Mouse (Mus musculus) myocyte (in vitro differentiated cells): ENCODE measurements around the gene Tac4.

Source experiments
- CEBPB ChIP-seq: IDR thresholded peaks from 2 replicates; pipeline ENCODE4 v1.6.1; 2011; ENCODE audit warnings: mild to moderate bottlenecking, moderate library complexity; ENCODE audit not compliant: poor library complexity, insufficient read depth, severe bottlenecking
- MYOD1 ChIP-seq, 3 experiments: IDR thresholded peaks; one replicate each; pipeline ENCODE4 v1.6.1; 2011; ENCODE audit warnings: control low read depth in 2 of 3, low read depth in 2 of 3, mild to moderate bottlenecking in 2 of 3, moderate library complexity in 1 of 3; ENCODE audit not compliant: insufficient read length in 2 of 3, control insufficient read depth in 1 of 3
- POLR2A ChIP-seq: IDR thresholded peaks from one replicate; pipeline ENCODE4 v1.6.1; 2011; ENCODE audit warnings: low read depth, mild to moderate bottlenecking, control low read depth, moderate library complexity; ENCODE audit not compliant: insufficient read length
- POLR2AphosphoS2 ChIP-seq: IDR thresholded peaks from one replicate; pipeline ENCODE4 v1.6.1; 2011; ENCODE audit warnings: low read depth, control low read depth; ENCODE audit not compliant: insufficient read length
- REST ChIP-seq: IDR thresholded peaks from one replicate; pipeline ENCODE4 v1.6.1; 2011; ENCODE audit warnings: mild to moderate bottlenecking, control low read depth, moderate library complexity; ENCODE audit not compliant: insufficient read depth, insufficient read length
- SRF ChIP-seq: IDR thresholded peaks from one replicate; pipeline ENCODE4 v1.6.1; 2011; ENCODE audit warnings: low read depth; ENCODE audit not compliant: control insufficient read depth, insufficient read length
- TCF12 ChIP-seq: IDR thresholded peaks from one replicate; pipeline ENCODE4 v1.6.1; 2011; ENCODE audit warnings: mild to moderate bottlenecking, control low read depth; ENCODE audit not compliant: poor library complexity, insufficient read depth, severe bottlenecking
- TCF3 ChIP-seq: IDR thresholded peaks from one replicate; pipeline ENCODE4 v1.6.1; 2011; ENCODE audit warnings: low read depth, control low read depth; ENCODE audit not compliant: insufficient read length
- USF1 ChIP-seq: IDR thresholded peaks from one replicate; pipeline ENCODE4 v1.6.1; 2011; ENCODE audit warnings: low read depth, mild to moderate bottlenecking, control low read depth, moderate library complexity

DNA sequence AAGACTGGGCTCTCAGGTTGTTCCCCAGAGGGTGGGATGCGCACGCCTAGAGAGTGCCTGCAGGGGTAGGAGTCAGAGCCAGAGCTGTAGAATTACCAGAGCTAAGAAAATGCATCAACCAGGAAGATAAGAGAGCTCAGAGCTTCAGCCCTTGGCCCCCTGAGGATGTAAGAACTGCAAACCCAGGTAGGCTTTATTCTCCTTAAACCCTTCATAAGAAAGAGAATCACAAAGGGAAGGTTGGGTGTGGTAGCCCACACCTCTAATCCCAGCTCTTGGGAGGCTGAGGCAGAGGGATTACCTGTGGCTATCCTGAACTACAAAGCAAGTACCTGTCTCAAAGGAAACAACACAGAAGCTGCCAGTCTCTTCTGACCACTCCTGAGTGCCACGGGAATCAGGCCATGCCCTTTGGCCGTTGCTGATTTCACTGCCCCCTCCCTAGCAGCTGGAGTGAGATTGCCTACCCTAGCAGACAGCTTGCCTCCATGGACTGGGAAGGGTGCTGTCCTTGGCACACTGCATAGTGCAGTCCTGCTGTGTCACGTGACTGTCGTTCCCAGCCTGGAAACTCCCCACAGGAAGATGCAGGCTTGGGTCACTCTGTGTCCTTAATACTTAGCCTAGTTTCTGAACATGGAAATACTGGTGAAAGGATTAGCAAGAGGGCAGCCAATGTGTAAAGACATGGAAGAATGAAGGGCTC lies 5.4 kb downstream of the Tac4 start:
- TF ChIP-seq TCF12 = no peak
- no peak for TF ChIP-seq USF1
- no peak for TF ChIP-seq POLR2A
- TF ChIP-seq SRF = no peak
- TF ChIP-seq MYOD1 (IDR thresholded peaks at IDR 0.05; ENCODE audit: control insufficient read depth in 1 of 3, insufficient read length in 2 of 3, low read depth in 2 of 3) = no peak
- peak; percentile 70 for TF ChIP-seq POLR2AphosphoS2
- no peak for TF ChIP-seq REST
- no peak for TF ChIP-seq TCF3
- no peak for TF ChIP-seq CEBPB
